In the genomic region with DNA sequence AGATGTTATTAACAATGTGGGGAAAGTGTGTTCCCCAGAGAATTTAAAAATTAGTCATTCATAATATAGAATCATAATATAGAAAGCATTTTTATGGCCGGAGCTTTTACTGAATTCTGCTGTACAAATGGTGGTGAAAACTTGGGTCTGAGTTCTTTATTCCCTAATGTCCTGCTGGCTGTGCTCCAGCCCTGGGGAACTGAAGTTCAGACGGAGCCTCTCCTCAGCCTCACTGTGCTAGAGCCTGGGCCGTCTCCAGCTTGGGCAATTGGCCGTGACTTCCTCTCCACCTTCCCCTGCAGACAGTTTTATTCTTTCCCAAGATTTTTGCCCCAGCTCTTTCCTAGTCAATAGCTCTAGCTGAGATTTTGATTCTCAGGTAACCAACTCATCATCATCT, we compare ENCODE assay signal across 9 mouse cellular contexts.
DNase-seq lines count a peak whose midpoint lies in the region; ATAC-seq and TF ChIP-seq lines count a peak whose summit lies in the region.
"Had no signal": no experiment of that assay in that cellular context is flagged by ENCODE, and none has a peak within 500 bp of the region (broad histone marks: within the 10 kb centered on the region; RNA-seq: fewer than 3 reads in every experiment).

No protein-coding gene starts in this region.

- no peaks in the 10 kb centered on the region for H3K9me3 ChIP-seq in hindbrain, postnatal 0 days (ENCODE audit: low read length)
- H3K9me3 ChIP-seq in hindbrain, embryonic 14.5 days (ENCODE audit: control insufficient read depth, low read length): no peaks in the 10 kb centered on the region
- 0 out of 2 replicates have a peak, but pooled peaks cover 4% of the 10 kb centered on the region for H3K9me3 ChIP-seq in kidney, embryonic 16.5 days (ENCODE audit: low read length)

- no peak overlapping the region for H3K27ac ChIP-seq in hindbrain, postnatal 0 days
- no peak overlapping the region for H3K27ac ChIP-seq in hindbrain, embryonic 14.5 days
- H3K27ac ChIP-seq in gastrocnemius, adult 2 months: no peak overlapping the region
- no peak overlapping the region for H3K27ac ChIP-seq in kidney, embryonic 16.5 days (ENCODE audit: low read length)

- no peak overlapping the region for H3K4me2 ChIP-seq in hindbrain, postnatal 0 days (ENCODE audit: low read depth, low read length)
- H3K4me2 ChIP-seq in hindbrain, embryonic 14.5 days (replicated peaks): no peak overlapping the region
- H3K4me2 ChIP-seq in kidney, embryonic 16.5 days (replicated peaks; ENCODE audit: low read depth, low read length): no peak overlapping the region

- no peaks in the 10 kb centered on the region for H3K27me3 ChIP-seq in hindbrain, postnatal 0 days (ENCODE audit: insufficient read depth, low read length)
- no peaks in the 10 kb centered on the region for H3K27me3 ChIP-seq in hindbrain, embryonic 14.5 days (ENCODE audit: control insufficient read depth, insufficient read depth, low read length)
- H3K27me3 ChIP-seq in kidney, embryonic 16.5 days (ENCODE audit: insufficient read depth, low read length): no peaks in the 10 kb centered on the region

- no peak overlapping the region for H3K4me3 ChIP-seq in hindbrain, postnatal 0 days (ENCODE audit: low read length)
- H3K4me3 ChIP-seq in hindbrain, embryonic 14.5 days (replicated peaks; ENCODE audit: low read length): no peak overlapping the region
- no peak overlapping the region for H3K4me3 ChIP-seq in gastrocnemius, adult 2 months
- no peak overlapping the region for H3K4me3 ChIP-seq in kidney, embryonic 16.5 days (ENCODE audit: low read length)

- no peaks in the 10 kb centered on the region for H3K4me1 ChIP-seq in hindbrain, postnatal 0 days (ENCODE audit: insufficient read depth, low read length)
- H3K4me1 ChIP-seq in hindbrain, embryonic 14.5 days (replicated peaks; ENCODE audit: control insufficient read depth, insufficient read depth, low read length): no peaks in the 10 kb centered on the region
- peaks cover 21% of the 10 kb centered on the region for H3K4me1 ChIP-seq in kidney, embryonic 16.5 days (ENCODE audit: insufficient read depth, low read length)

- peak; percentile 49 for DNase-seq in hindbrain, postnatal 0 days (ENCODE audit: low spot score)
- no peak for DNase-seq in hindbrain, embryonic 14.5 days (ENCODE audit: low spot score)
- peak; percentile 31 for DNase-seq in brain, embryonic 14.5 days (ENCODE audit: low read depth)
- peak; percentile 69 for DNase-seq in gastrocnemius, adult 2 months
- no peak for DNase-seq in layer of hippocampus, adult 18-20 months (ENCODE audit: low spot score in 2 of 2)
- no peak for DNase-seq in thymus, adult 18-20 months
- DNase-seq: right cerebral cortex, postnatal 14 days had no signal

- no peak for TF ChIP-seq POLR2A in brain, embryonic 14.5 days (IDR thresholded peaks at IDR 0.05; ENCODE audit: borderline replicate concordance, extremely low read depth, insufficient read depth, insufficient read length, poor library complexity, severe bottlenecking)

- no peaks in the 10 kb centered on the region for H3K36me3 ChIP-seq in hindbrain, postnatal 0 days (ENCODE audit: insufficient read depth, low read length)
- H3K36me3 ChIP-seq in hindbrain, embryonic 14.5 days (replicated peaks; ENCODE audit: control insufficient read depth, insufficient read depth): no peaks in the 10 kb centered on the region
- H3K36me3 ChIP-seq in kidney, embryonic 16.5 days (ENCODE audit: insufficient read depth, low read length): peaks cover 7% of the 10 kb centered on the region

- no peak for TF ChIP-seq CTCF in hindbrain, postnatal 0 days (IDR thresholded peaks at IDR 0.05; ENCODE audit: low read depth)
- TF ChIP-seq CTCF in brain, embryonic 14.5 days (IDR thresholded peaks at IDR 0.05; ENCODE audit: borderline replicate concordance, extremely low read depth, insufficient read depth, insufficient read length): no peak
- TF ChIP-seq CTCF in gastrocnemius, adult 2 months (IDR thresholded peaks at IDR 0.05): no peak

- no peak overlapping the region for H3K9ac ChIP-seq in hindbrain, postnatal 0 days (replicated peaks; ENCODE audit: low read length)
- no peak overlapping the region for H3K9ac ChIP-seq in hindbrain, embryonic 14.5 days
- no peak overlapping the region for H3K9ac ChIP-seq in kidney, embryonic 16.5 days (replicated peaks; ENCODE audit: low read length)

- intact Hi-C loops in gastrocnemius, adult 2 months (cut with DNase I): no loop called here

- ATAC-seq in hindbrain, postnatal 0 days: no peak
- no peak for ATAC-seq in hindbrain, embryonic 14.5 days (ENCODE audit: low FRiP score)
- ATAC-seq in kidney, embryonic 16.5 days (ENCODE audit: low FRiP score, low TSS enrichment): peak; percentile 82; the same call in 1 of the 2 replicates
- ATAC-seq in CD4-positive, CD25-positive, alpha-beta regulatory T cell, adult 4 months: no peak

- WGBS in hindbrain, postnatal 0 days: 24% methylated on average over 4 of the region's 4 CpGs
- 34% methylated on average over 4 of the region's 4 CpGs for WGBS in hindbrain, embryonic 14.5 days
- 14% methylated on average over 4 of the region's 4 CpGs for WGBS in kidney, embryonic 16.5 days

Comparison
In these comparisons a context has a peak if more than half of its experiments do, and no peak if none do; other contexts are left out.
1. DNase-seq: peak in hindbrain, postnatal 0 days (single experiment), brain, embryonic 14.5 days (single experiment) and gastrocnemius, adult 2 months (single experiment); none in hindbrain, embryonic 14.5 days (single experiment), layer of hippocampus, adult 18-20 months (0 of 2) and thymus, adult 18-20 months (0 of 2).